Mouse (Mus musculus): ENCODE data around the gene Syt12. TPM values are rescaled to one million over a fixed set of nuclear protein-coding genes. Genes with fewer than 3 reads are reported as not detected.

Syt12 gene
- total and polyA plus RNA-seq, 2 experiments from 2014 or later: 7.0 to 12.2 TPM

DNA sequence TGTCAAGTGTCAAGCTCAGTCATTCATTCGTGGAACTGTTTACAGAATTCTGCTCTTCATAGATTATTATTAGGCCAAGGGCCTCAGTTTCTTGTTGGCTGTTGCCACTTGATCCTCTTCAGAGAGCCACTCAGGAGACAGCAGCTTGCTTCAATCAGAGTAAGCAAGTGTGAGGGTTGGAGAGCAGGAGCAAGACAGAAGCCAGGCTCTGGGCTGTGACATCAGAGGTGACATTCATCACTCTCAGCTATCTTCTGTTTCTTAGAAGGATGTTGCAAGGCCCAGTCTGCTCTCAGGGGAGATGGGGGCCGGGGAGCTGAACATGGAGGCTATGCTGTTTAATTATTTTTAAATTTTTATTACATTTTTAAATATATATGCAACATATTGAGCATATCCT, 25.5 kb upstream of the Syt12 start:
- Histone ChIP-seq H3K27ac (ENCODE audit: low read depth, low read length) (no peak overlapping the region), H3K9ac (replicated peaks; ENCODE audit: low read length, poor library complexity, severe bottlenecking) (no peak overlapping the region), H3K4me1 (ENCODE audit: insufficient read depth, low read length) (no peaks in the 10 kb centered on the region), H3K4me2 (ENCODE audit: low read depth, low read length, poor library complexity, severe bottlenecking) (no peak overlapping the region), H3K27me3 (ENCODE audit: insufficient read depth, low read length) (no peaks in the 10 kb centered on the region), H3K36me3 (ENCODE audit: insufficient read depth, low read length) (no peaks in the 10 kb centered on the region), H3K9me3 (ENCODE audit: low read length) (no peaks in the 10 kb centered on the region), H3K4me3 (ENCODE audit: low read depth, low read length) (no peak overlapping the region)
- TF ChIP-seq CTCF (IDR thresholded peaks at IDR 0.05): no peak
- DNase-seq (ENCODE audit: low spot score) (no peak), ATAC-seq (ENCODE audit: low FRiP score) (no peak)
- WGBS: 62% methylated on average over 2 of the region's 2 CpGs

DNA sequence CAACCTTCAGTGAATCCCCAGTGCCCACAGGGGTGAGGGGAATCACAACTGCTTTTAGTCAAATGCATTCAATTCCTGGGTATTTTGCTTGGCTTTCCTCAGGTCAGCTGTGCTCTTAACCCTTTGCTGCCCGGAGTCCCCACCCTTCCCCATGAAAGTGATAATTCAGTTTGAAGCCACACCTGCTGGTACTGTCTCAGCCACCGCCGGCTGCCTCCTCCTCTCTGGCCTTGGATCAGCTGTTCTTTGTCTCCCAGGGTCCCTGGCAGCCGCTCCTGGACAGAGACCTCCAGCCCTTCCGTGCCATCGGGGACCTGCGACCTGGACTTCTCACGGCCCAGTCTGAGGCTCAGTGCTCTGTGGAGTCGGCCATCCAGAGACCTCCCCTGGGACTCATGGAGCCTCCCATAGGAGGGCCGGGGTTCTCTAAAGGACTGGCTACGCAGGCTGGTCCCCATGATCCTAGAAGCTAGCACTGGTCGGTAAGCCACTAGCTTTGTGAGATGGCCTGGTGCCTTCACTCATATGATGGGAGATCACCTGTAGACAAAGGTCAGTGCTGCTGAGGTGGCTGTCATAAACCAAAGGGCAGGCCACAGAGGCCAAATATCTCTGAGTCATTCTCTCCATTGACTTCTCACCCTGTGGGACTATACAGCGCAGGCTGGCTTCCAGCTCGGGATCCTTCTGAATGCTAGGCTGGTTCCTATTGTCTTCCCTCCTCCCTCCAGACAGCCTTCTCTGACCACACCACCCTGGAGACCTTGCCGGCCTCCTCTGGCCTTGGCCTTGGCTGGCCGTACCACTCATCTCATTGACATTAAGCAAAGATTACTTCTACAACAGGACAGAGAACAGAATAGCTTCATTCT, 21.1 kb upstream of the Syt12 start, which contains the start of gene 2010003K11Rik:
TSS of gene 2010003K11Rik (minus strand) at position 522 of the 872 bp plus-strand sequence.
- H3K36me3 ChIP-seq (ENCODE audit: insufficient read depth, low read length): no peaks in the 10 kb centered on the region
- no peak within 1 kb of the TSS for H3K4me2 ChIP-seq (ENCODE audit: low read depth, low read length, poor library complexity, severe bottlenecking)
- H3K27ac ChIP-seq (ENCODE audit: low read depth, low read length): no peak within 1 kb of the TSS
- no peaks in the 10 kb centered on the region for H3K9me3 ChIP-seq (ENCODE audit: low read length)
- ATAC-seq (ENCODE audit: low FRiP score) (no peak), DNase-seq (ENCODE audit: low spot score) (no peak)
- H3K4me1 ChIP-seq (ENCODE audit: insufficient read depth, low read length): no peaks in the 10 kb centered on the region
- H3K9ac ChIP-seq (replicated peaks; ENCODE audit: low read length, poor library complexity, severe bottlenecking): no peak within 1 kb of the TSS; the same call in 1 of the 2 replicates
- 53% methylated on average over 16 of the region's 16 CpGs for WGBS
- H3K4me3 ChIP-seq (ENCODE audit: low read depth, low read length): no peak within 1 kb of the TSS
- H3K27me3 ChIP-seq (ENCODE audit: insufficient read depth, low read length): no peaks in the 10 kb centered on the region
- no peak for TF ChIP-seq CTCF (IDR thresholded peaks at IDR 0.05)

DNA sequence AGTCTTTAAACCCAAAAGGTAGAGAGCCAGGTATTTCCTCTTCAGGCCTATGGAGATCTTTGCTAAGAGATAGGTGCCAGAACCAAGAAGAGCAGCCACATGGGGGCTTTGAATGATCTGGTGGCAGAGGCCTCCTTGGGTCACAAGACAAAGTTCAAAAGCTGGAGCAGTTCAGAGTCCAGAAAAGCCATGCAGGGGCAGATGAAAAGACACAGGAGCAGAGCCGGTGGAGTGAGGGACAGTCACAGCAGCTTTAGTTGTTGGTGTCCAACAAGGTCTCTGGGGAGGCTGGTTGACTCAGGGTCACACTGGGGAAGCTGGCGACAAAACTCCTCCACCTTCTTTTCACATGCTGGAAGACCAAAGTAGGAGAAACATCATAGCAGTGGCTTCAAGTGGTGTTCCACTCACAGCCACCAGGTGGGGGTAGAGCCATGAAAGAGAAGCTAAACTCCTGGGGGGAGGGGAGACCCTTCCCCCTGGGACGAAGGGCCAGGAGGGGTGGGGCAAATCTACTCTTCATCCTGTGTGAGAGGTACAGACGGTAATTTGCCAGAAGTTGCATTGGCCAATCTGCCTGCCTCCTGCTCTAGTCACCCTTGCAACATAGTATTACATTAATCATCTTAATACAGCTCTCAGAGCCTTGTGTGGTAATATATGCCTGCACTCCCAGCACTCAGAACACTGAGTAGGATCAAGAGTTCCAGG, 20.2 kb upstream of the Syt12 start:
- no peak for ATAC-seq (ENCODE audit: low FRiP score)
- peak; percentile 89 for DNase-seq (ENCODE audit: low spot score)
- no peak overlapping the region for H3K4me3 ChIP-seq (ENCODE audit: low read depth, low read length)
- no peaks in the 10 kb centered on the region for H3K27me3 ChIP-seq (ENCODE audit: insufficient read depth, low read length)
- no peaks in the 10 kb centered on the region for H3K36me3 ChIP-seq (ENCODE audit: insufficient read depth, low read length)
- peak; percentile 95 for TF ChIP-seq CTCF (IDR thresholded peaks at IDR 0.05)
- H3K9me3 ChIP-seq (ENCODE audit: low read length): no peaks in the 10 kb centered on the region
- no peak overlapping the region for H3K27ac ChIP-seq (ENCODE audit: low read depth, low read length)
- no peak overlapping the region for H3K4me2 ChIP-seq (ENCODE audit: low read depth, low read length, poor library complexity, severe bottlenecking)
- H3K9ac ChIP-seq (replicated peaks; ENCODE audit: low read length, poor library complexity, severe bottlenecking): no peak overlapping the region
- 4% methylated on average over 4 of the region's 4 CpGs for WGBS
- H3K4me1 ChIP-seq (ENCODE audit: insufficient read depth, low read length): no peaks in the 10 kb centered on the region

DNA sequence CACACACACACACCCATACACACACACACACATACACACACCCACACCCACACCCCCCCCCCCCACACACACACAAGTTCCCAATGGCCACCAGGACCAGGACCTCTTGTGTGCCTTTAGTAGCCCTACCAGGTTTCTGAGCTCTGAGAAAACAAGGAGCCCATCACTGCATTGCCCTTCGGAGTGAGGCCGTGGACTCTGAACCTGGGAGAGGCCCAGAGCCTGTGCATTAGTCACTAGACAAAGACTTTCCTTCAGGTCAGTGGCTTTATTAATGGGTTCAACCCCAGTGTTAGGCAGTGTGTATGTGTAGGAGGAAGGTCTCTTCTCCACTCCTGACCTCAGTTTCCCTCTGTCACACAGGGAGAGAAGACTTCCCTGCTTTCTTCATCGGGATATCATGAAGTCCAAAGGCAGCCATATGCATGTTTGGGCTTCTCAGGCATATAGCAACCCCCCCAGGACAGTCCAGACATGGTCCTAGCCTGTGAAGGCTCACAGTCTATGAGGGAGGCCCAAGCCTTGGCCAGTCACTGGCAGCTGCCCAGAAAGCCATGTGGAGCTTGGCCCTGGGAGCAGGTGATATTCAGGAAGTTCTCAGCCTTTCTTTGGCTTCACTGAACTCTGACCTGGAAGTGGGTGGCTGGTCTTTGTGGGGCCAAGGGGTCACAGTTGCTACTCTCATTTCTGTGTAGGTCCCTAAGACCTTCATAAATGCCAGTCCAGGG, 19.5 kb upstream of the Syt12 start:
- H3K9me3 ChIP-seq (ENCODE audit: low read length): no peaks in the 10 kb centered on the region
- no peak overlapping the region for H3K27ac ChIP-seq (ENCODE audit: low read depth, low read length)
- no peak overlapping the region for H3K4me3 ChIP-seq (ENCODE audit: low read depth, low read length)
- H3K4me2 ChIP-seq (ENCODE audit: low read depth, low read length, poor library complexity, severe bottlenecking): no peak overlapping the region
- H3K9ac ChIP-seq (replicated peaks; ENCODE audit: low read length, poor library complexity, severe bottlenecking): no peak overlapping the region
- WGBS: 90% methylated on average over 3 of the region's 3 CpGs
- no peaks in the 10 kb centered on the region for H3K4me1 ChIP-seq (ENCODE audit: insufficient read depth, low read length)
- no peak for ATAC-seq (ENCODE audit: low FRiP score)
- DNase-seq (ENCODE audit: low spot score): no peak
- TF ChIP-seq CTCF (IDR thresholded peaks at IDR 0.05): no peak
- H3K27me3 ChIP-seq (ENCODE audit: insufficient read depth, low read length): no peaks in the 10 kb centered on the region
- no peaks in the 10 kb centered on the region for H3K36me3 ChIP-seq (ENCODE audit: insufficient read depth, low read length)

DNA sequence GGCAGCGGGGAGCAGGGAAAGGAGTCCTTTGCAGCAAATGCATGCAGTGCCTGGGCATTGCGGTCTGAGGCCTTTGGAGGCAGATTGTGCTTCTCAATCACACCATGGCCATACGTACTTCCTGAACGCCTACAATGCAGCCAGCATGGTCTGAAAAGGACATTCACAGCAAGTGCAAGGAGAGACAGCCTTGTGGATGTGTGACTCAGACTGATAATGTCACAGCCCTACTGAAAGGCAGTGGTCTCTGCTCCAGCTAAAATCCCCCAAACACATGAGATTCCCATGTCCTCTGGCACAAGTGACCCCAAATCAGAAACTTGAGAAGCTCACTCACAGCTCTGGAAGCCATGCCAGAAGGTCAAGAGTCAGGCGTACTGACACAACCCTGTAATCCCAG, 18.6 kb upstream of the Syt12 start:
- DNase-seq (ENCODE audit: low spot score) (no peak), ATAC-seq (ENCODE audit: low FRiP score) (no peak)
- Histone ChIP-seq H3K27me3 (ENCODE audit: insufficient read depth, low read length) (no peaks in the 10 kb centered on the region), H3K27ac (ENCODE audit: low read depth, low read length) (no peak overlapping the region), H3K4me3 (ENCODE audit: low read depth, low read length) (no peak overlapping the region), H3K4me2 (ENCODE audit: low read depth, low read length, poor library complexity, severe bottlenecking) (no peak overlapping the region), H3K9me3 (ENCODE audit: low read length) (no peaks in the 10 kb centered on the region), H3K4me1 (ENCODE audit: insufficient read depth, low read length) (no peaks in the 10 kb centered on the region), H3K9ac (replicated peaks; ENCODE audit: low read length, poor library complexity, severe bottlenecking) (no peak overlapping the region), H3K36me3 (ENCODE audit: insufficient read depth, low read length) (no peaks in the 10 kb centered on the region)
- no peak for TF ChIP-seq CTCF (IDR thresholded peaks at IDR 0.05)
- 85% methylated on average over 5 of the region's 5 CpGs for WGBS

All from midbrain, postnatal 0 days (tissue).